Mouse (Mus musculus): ENCODE data around the gene Hoxb2.

Gene Hoxb2

DNA sequence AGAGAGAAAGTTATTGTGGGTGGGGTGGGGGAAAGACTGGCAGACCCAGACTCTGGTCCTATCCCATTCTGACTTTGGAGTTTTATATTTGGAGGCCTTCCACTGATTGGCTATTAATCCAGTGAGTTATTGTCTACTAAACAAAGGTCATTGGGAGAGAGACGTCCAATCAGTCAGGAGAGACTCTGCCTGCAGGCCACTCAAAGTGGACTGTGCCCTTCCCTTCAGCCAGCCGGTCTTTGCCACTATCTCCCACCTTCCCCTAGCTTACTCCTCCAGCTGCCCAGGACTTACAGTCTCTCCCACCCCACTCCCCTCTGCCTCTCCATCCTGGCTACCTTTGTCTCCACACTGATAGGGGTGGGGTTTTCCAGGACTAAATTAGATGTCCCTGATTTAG is 13.7 kb upstream of the Hoxb2 start:
- no peak for DNase-seq

- DNase-seq: no peak
Observed at GRCm38 (mm10) chr11:96337026-96337425, 13.3 kb upstream of the Hoxb2 start.

GRCm38 (mm10) chr11:96338957-96339855 is 11.1 kb upstream of the Hoxb2 start:
- no peak for DNase-seq

GRCm38 (mm10) chr11:96340698-96341365 is 9.5 kb upstream of the Hoxb2 start:
- no peak for DNase-seq

- no peak for DNase-seq
Observed at GRCm38 (mm10) chr11:96341701-96342575, 8.4 kb upstream of the Hoxb2 start.

DNA sequence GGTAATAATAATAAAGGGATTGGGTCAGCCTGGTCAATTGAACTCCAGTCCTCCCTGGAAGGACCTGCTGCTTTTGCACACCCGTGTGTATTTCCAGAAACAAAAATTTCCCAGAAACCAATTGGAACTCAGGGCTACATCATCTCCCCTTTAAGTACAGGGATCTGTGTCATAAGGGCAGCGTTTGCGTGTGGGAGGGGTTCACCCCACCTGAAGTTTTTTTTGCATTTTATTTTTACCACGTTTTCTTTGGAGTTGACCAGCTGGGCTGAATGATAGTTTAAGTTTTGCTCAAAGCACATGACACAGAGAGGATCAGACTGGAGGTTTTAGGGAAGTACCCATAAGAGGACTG is 7.8 kb upstream of the Hoxb2 start:
- DNase-seq: no peak

DNA sequence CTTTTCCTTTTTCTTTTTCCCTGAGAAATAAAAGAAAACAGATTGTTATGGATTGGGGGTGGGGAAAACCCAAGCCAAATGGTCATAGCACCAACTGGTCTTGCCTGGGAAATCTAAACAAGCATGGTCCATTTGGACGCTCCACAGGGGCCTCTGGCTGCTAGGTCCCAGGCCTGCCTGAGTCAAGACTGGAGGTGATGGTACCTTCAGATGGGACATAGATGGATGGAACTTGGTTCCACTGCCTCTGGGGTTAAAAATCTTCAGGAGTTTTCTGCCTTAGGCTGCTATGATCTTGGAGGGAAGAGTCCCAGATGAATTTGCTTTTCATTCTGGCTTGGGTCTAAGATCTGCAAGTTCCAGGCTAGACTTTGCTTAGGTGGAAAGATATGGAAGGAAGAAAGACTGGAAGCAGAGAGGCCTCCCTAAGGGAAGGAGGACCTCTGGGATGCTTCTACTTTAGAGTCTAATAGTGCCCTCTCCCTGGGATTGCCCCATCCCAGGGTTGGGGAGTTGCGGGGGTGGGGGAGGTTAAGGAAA is 7.0 kb upstream of the Hoxb2 start:
- no peak for DNase-seq

GRCm38 (mm10) chr11:96344061-96344877 is 6.1 kb upstream of the Hoxb2 start:
- DNase-seq: no peak

GRCm38 (mm10) chr11:96344878-96345159 is 5.5 kb upstream of the Hoxb2 start:
- no peak for DNase-seq

- no peak for DNase-seq
Observed at GRCm38 (mm10) chr11:96345220-96345892, 5.0 kb upstream of the Hoxb2 start.

GRCm38 (mm10) chr11:96345893-96346806 is 4.2 kb upstream of the Hoxb2 start:
- DNase-seq: no peak

- DNase-seq: no peak
Observed at GRCm38 (mm10) chr11:96346916-96347520, 3.3 kb upstream of the Hoxb2 start.

GRCm38 (mm10) chr11:96347717-96348116 is 2.6 kb upstream of the Hoxb2 start:
- no peak for DNase-seq

GRCm38 (mm10) chr11:96348141-96348928 is 2.0 kb upstream of the Hoxb2 start:
- DNase-seq: no peak

DNA sequence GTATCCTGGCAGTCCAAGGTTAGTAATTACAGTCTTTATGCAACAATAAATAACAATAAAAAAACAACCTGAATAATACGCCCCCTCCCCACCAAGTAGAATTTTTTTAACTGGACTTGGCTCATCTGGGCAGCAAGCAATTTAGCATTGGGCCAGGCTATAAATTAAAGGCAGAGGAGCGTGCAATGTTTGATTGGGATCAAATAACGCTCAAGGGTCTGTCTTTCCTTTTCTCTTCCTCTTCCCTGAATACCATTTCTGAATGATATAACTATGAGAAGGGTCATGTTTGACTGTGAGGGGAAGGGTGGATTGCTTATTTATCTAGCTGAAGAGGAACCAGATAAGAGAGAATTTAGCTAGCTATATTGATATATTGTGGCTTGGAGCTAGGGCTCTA is 1.3 kb upstream of the Hoxb2 start:
- DNase-seq: no peak

DNA sequence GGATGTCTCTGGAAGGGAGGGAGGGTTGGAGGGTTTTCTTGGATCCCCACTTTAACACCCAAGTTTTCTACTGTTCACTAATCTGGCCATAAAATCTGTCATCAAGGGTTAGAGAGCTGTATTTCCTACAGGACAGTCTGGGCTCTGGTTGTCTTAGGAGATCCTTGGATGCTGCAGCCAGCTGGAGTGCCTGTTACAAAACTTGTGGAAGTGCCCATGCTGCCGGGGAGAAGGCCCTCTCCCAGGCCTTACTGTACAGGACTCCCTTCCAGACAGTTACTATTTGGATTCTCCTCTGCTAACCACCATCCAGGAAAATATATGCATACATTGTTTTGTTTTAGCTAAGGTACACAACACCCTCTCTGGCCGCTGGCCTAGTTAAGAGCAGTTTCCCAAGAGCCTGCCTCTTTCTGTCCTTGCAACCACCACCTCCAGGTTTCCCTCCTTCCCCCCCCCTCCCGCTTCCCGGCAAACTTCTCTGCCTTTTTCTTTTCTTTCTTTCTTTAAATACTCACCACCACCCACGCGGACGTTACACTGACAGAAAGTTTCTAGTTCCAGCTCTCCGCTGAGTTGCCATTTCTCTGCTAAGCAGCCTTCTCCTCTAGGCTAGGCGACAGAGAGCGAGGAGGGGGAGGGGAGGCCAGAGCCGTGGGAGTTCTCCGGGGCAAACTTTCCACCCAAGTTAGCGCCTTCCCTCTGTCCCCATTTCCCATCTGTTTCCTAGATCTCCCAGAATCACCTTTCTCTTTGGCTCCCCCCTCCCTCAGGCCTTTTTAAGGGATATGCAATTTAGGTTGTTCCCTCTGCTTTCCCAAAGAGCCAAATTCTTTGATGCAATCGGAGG is 609 bp upstream of the Hoxb2 start:
- DNase-seq: no peak

DNA sequence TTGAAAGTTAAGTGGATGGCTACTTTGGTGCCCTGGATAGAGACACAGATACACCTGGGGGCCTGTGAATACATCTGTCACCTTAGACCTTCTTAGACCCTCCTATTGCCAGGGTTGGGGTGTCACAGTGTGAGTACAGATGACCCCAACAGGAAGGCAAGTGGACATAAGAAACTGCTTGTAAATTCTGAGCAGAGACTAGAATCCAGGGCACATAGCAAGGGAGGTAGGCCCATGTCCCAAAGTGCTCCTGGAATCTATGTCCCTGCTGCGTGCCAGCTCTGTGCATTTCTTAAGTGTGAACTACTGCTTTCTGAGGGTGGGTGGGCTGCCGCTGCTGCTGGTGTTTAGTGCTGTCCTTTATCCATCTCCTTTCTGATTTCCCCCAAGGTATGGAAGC is 466 bp downstream of the Hoxb2 start:
- no peak for DNase-seq

DNA sequence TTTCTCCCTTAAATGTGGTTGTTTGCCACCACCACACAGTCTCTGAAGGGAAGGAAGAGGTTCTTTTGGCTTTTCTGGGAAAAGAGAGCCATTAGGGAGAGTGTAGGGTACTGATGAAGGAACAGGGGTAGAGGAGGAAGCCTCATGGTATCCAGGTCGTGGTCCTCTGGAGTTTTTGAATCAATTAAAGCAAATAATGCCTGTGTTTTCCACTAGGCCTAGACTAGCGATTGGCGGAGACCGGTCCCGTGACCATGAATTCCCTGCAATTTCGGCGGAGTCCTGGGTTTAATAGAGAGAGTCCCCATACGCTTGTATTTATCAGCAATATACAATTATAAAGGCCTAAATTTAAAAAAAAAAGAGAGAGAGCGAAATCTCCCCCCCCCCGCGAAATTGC is 987 bp downstream of the Hoxb2 start:
- no peak for DNase-seq

- DNase-seq: no peak
Observed at GRCm38 (mm10) chr11:96351831-96352230, 1.5 kb downstream of the Hoxb2 start.
